Mouse (Mus musculus): ENCODE measurements around the gene Crybb1.

DNA sequence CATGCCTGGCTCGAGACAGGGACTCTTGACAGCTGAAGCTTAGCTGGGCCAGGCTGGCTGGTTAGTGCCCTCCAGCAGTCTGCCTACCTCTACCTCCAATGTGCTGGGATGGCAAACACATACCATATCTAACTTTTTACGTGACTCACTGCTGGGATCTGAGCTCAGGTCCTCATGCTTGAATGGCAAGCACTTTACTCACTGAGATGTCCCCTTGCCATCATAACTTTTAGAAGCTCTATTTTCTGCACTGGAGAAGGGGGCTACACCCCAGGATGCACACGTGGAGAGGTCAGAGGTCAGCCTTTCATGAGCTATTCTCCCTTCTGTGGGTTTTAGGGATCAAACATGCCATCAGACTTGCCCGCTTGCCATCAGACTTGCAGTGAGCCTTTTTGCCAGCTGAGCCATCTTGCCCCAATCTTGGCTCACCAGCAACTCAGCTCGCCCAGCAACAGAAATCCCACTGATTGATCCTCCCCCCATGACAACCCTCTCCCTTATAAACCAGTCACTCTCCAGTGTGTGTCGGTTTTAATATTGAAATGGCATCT, 42.8 kb upstream of the Crybb1 start:
- TF ChIP-seq CTCF (conservative IDR thresholded peaks at IDR 0.05; ENCODE audit: low read length) (no peak), POU5F1 (IDR thresholded peaks at IDR 0.05; ENCODE audit: borderline replicate concordance, low read length) (no peak), NANOG (IDR thresholded peaks at IDR 0.05; ENCODE audit: borderline replicate concordance, low read length) (no peak)
